In the genomic region with DNA sequence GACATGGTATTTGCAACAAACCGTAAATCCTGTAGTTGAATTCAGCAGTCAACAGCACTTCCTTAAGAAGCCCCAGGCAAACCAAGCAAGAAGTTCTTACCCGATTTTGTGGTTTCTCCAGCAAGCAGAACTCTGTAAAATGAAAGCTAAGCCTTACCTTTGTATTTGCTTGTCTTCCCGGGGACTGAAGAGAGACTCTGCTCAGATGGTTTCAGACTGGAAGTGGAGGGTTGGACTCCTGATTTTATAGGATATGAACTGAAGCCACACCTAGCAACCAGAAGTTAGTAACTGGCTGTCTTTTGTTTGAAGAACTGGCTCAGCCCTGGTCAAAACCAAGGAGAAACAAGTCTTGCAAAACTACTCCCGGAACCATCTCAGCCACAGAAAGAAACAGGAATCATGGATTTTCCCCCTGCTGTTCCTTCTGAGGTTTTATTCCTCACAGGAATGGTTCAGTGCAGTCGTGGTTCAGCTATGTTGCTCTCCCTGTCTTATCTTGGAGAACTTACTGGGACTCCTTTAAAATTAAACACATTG, we compare ENCODE assay signal across 7 mouse cellular contexts. TPM values are rescaled to one million over a fixed set of nuclear protein-coding genes. Genes with fewer than 3 reads are reported as not detected.
DNase-seq lines count a peak whose midpoint lies in the region; ATAC-seq and TF ChIP-seq lines count a peak whose summit lies in the region.

A gene (minus strand): TSS at position 490 of the 540 bp plus-strand sequence.

- no peaks in the 10 kb centered on the region for H3K36me3 ChIP-seq in ES-E14 (ENCODE audit: control insufficient read depth, insufficient read depth, low read length, poor library complexity, severe bottlenecking)
- no peaks in the 10 kb centered on the region for H3K36me3 ChIP-seq in heart, embryonic 14.5 days (ENCODE audit: control insufficient read depth, insufficient read depth, low read length)
- no peaks in the 10 kb centered on the region for H3K36me3 ChIP-seq in liver, embryonic 13.5 days
- no peaks in the 10 kb centered on the region for H3K36me3 ChIP-seq in stomach, embryonic 14.5 days (ENCODE audit: control insufficient read depth, insufficient read depth, low read length)
- H3K36me3 ChIP-seq in neural tube, embryonic 15.5 days, result no peaks in the 10 kb centered on the region

- in situ Hi-C loops in ES-E14 (cut with MboI; ENCODE audit: low sequenced_read_pairs in 2 of 2, unreplicated experiment in 2 of 2), result no loop called here

- no peak for ATAC-seq in heart, embryonic 14.5 days (ENCODE audit: insufficient number of reproducible peaks, insufficient read depth, low FRiP score, low read depth)
- ATAC-seq in liver, embryonic 13.5 days (ENCODE audit: low read depth), result no peak
- ATAC-seq in stomach, embryonic 14.5 days (ENCODE audit: insufficient number of reproducible peaks, insufficient read depth, low FRiP score, low read depth), result 0 out of 2 replicates have a peak, but pooled peaks have one; percentile 33
- no peak for ATAC-seq in neural tube, embryonic 15.5 days (ENCODE audit: low FRiP score)

- H3K4me1 ChIP-seq in ES-E14 (ENCODE audit: control insufficient read depth in 2 of 2, insufficient read depth in 2 of 2, low read length in 2 of 2, poor library complexity in 1 of 2), result no peaks in the 10 kb centered on the region
- H3K4me1 ChIP-seq in heart, embryonic 14.5 days (ENCODE audit: control insufficient read depth in 2 of 2, insufficient read depth in 2 of 2, low read length in 2 of 2), result peaks cover 0 to 2% of the 10 kb centered on the region in 2 experiments; a peak in 1 of 4 replicates
- no peaks in the 10 kb centered on the region for H3K4me1 ChIP-seq in liver, embryonic 13.5 days (replicated peaks)
- no peaks in the 10 kb centered on the region; the same call in 1 of the 2 replicates for H3K4me1 ChIP-seq in stomach, embryonic 14.5 days (ENCODE audit: control insufficient read depth, insufficient read depth, low read length)
- no peaks in the 10 kb centered on the region for H3K4me1 ChIP-seq in neural tube, embryonic 15.5 days

- 45% methylated on average over 5 of the region's 5 CpGs for WGBS in heart, embryonic 14.5 days
- WGBS in liver, embryonic 13.5 days (ENCODE audit: insufficient replicate concordance), result 20% methylated on average over 5 of the region's 5 CpGs
- WGBS in stomach, embryonic 14.5 days, result 43% methylated on average over 5 of the region's 5 CpGs
- WGBS in neural tube, embryonic 15.5 days, result 75% methylated on average over 5 of the region's 5 CpGs

- DNase-seq in ES-E14 (ENCODE audit: low read depth, low spot score) (peak; percentile 16), MN1 (ENCODE audit: low spot score) (no peak)
- DNase-seq in adrenal gland, postnatal 4 days (ENCODE audit: low spot score in 2 of 2), result no peak
- DNase-seq in liver, embryonic 13.5 days, result no peak

- no peak within 1 kb of the TSS for H3K9ac ChIP-seq in ES-E14 (ENCODE audit: insufficient read depth, low read depth, low read length, poor library complexity, severe bottlenecking)
- peak within 1 kb of the TSS; percentile 25; the same call in 1 of the 2 replicates for H3K9ac ChIP-seq in heart, embryonic 14.5 days (ENCODE audit: low read length)
- H3K9ac ChIP-seq in liver, embryonic 13.5 days, result no peak within 1 kb of the TSS
- H3K9ac ChIP-seq in stomach, embryonic 14.5 days (replicated peaks; ENCODE audit: low read depth, low read length), result 0 out of 2 replicates have a peak within 1 kb of the TSS, but pooled peaks have one; percentile 25
- no peak within 1 kb of the TSS for H3K9ac ChIP-seq in neural tube, embryonic 15.5 days (replicated peaks)

- H3K27ac ChIP-seq in ES-E14 (ENCODE audit: insufficient read depth, low read depth, low read length, poor library complexity, severe bottlenecking), result no peak within 1 kb of the TSS
- H3K27ac ChIP-seq in heart, embryonic 14.5 days (replicated peaks in 1 of 2; ENCODE audit: control insufficient read depth in 1 of 2, insufficient read depth in 1 of 2, low read depth in 2 of 2, low read length in 2 of 2), result no peak within 1 kb of the TSS
- no peak within 1 kb of the TSS for H3K27ac ChIP-seq in liver, embryonic 13.5 days
- peak within 1 kb of the TSS; percentile 45; the same call in 1 of the 2 replicates for H3K27ac ChIP-seq in stomach, embryonic 14.5 days (ENCODE audit: low read length)
- no peak within 1 kb of the TSS for H3K27ac ChIP-seq in neural tube, embryonic 15.5 days (replicated peaks)

- H3K4me2 ChIP-seq in heart, embryonic 14.5 days (ENCODE audit: low read length), result peak within 1 kb of the TSS; percentile 45
- H3K4me2 ChIP-seq in liver, embryonic 13.5 days, result 0 out of 2 replicates have a peak within 1 kb of the TSS, but pooled peaks have one; percentile 8
- H3K4me2 ChIP-seq in stomach, embryonic 14.5 days (replicated peaks; ENCODE audit: low read depth, low read length), result peak within 1 kb of the TSS; percentile 19; the same call in 1 of the 2 replicates
- no peak within 1 kb of the TSS for H3K4me2 ChIP-seq in neural tube, embryonic 15.5 days

- no peaks in the 10 kb centered on the region for H3K27me3 ChIP-seq in heart, embryonic 14.5 days (ENCODE audit: control insufficient read depth, insufficient read depth, low read length)
- H3K27me3 ChIP-seq in liver, embryonic 13.5 days, result no peaks in the 10 kb centered on the region
- no peaks in the 10 kb centered on the region for H3K27me3 ChIP-seq in stomach, embryonic 14.5 days (ENCODE audit: control insufficient read depth, insufficient read depth, low read length)
- no peaks in the 10 kb centered on the region for H3K27me3 ChIP-seq in neural tube, embryonic 15.5 days (replicated peaks)

- no peaks in the 10 kb centered on the region for H3K9me3 ChIP-seq in ES-E14 (ENCODE audit: control insufficient read depth, insufficient read depth, low read depth, low read length)
- H3K9me3 ChIP-seq in heart, embryonic 14.5 days (ENCODE audit: control insufficient read depth, low read length), result 0 out of 2 replicates have a peak, but pooled peaks cover 2% of the 10 kb centered on the region
- no peaks in the 10 kb centered on the region for H3K9me3 ChIP-seq in liver, embryonic 13.5 days (replicated peaks)
- no peaks in the 10 kb centered on the region for H3K9me3 ChIP-seq in stomach, embryonic 14.5 days (ENCODE audit: control insufficient read depth, low read depth, low read length)
- H3K9me3 ChIP-seq in neural tube, embryonic 15.5 days (replicated peaks), result no peaks in the 10 kb centered on the region

- H3K4me3 ChIP-seq in ES-E14 (ENCODE audit: insufficient read depth in 1 of 2, low read depth in 1 of 2, low read length in 2 of 2, poor library complexity in 1 of 2, severe bottlenecking in 1 of 2), result no peak within 1 kb of the TSS
- H3K4me3 ChIP-seq in heart, embryonic 14.5 days (ENCODE audit: control insufficient read depth in 1 of 2, insufficient read depth in 1 of 2, low read depth in 1 of 2, low read length in 2 of 2), result peak within 1 kb of the TSS in 1 of 2 experiments; percentile 24; a peak in 2 of 4 replicates
- H3K4me3 ChIP-seq in liver, embryonic 13.5 days (replicated peaks), result peak within 1 kb of the TSS; percentile 18; the same call in 1 of the 2 replicates
- peak within 1 kb of the TSS; percentile 25 for H3K4me3 ChIP-seq in stomach, embryonic 14.5 days (ENCODE audit: low read depth, low read length)
- no peak within 1 kb of the TSS for H3K4me3 ChIP-seq in neural tube, embryonic 15.5 days (replicated peaks)

TF ChIP-seq in ES-E14, 5 proteins besides CTCF, POLR2A, EP300 and RAD21:
- no peak for TF ChIP-seq ZC3H11A (IDR thresholded peaks at IDR 0.05; ENCODE audit: borderline replicate concordance, low read depth, low read length)
- no peak for TF ChIP-seq ZNF384 (IDR thresholded peaks at IDR 0.05; ENCODE audit: low read depth, low read length)
- TF ChIP-seq HCFC1 (IDR thresholded peaks at IDR 0.05; ENCODE audit: borderline replicate concordance, insufficient read depth, low read length), result no peak
- TF ChIP-seq CHD2 (IDR thresholded peaks at IDR 0.05; ENCODE audit: low read depth, low read length), result no peak
- no peak for TF ChIP-seq MAFK (IDR thresholded peaks at IDR 0.05; ENCODE audit: insufficient read depth, low read depth, low read length)
TF ChIP-seq in ES-E14: peak in this region for 0.

RNA-seq across cellular contexts. Expression of the gene that starts here (rescaled TPM):
- 51.6 and 117 TPM in 2 replicates for total RNA-seq in ES-E14 (2012; rRNA removed)
- total RNA-seq in adrenal gland, postnatal 4 days (2021), result 10 to 100 TPM; 23.7 to 33.0 TPM
- 30.0 and 31.1 TPM in 2 replicates for polyA plus RNA-seq in heart, embryonic 14.5 days (2014; fragmentation: Nextera tagmentation; extraction: Ambion mirVana)
- 21.7 and 23.8 TPM in 2 replicates for polyA plus RNA-seq in liver, embryonic 13.5 days (2015; fragmentation: Nextera tagmentation; extraction: Ambion mirVana)
- 417 and 455 TPM in 2 replicates for polyA plus RNA-seq in stomach, embryonic 14.5 days (2014; fragmentation: Nextera tagmentation; extraction: Ambion mirVana)
- polyA plus RNA-seq in neural tube, embryonic 15.5 days (2015; fragmentation: Nextera tagmentation; extraction: Ambion mirVana), result 8.5 and 23.8 TPM in 2 replicates

Comparison
In these comparisons a context has a peak if more than half of its experiments do, and no peak if none do; other contexts are left out.
1. RNA of the gene that starts here (polyA plus RNA-seq): 417 to 455 TPM in stomach, embryonic 14.5 days; 30.0 to 31.1 TPM in heart, embryonic 14.5 days, 21.7 to 23.8 TPM in liver, embryonic 13.5 days and 8.5 to 23.8 TPM in neural tube, embryonic 15.5 days; every median in the first group is over 10 times any median in the second.
2. H3K4me3 ChIP-seq: peak in liver, embryonic 13.5 days (single experiment) and stomach, embryonic 14.5 days (single experiment); none in ES-E14 (0 of 2) and neural tube, embryonic 15.5 days (single experiment).
3. H3K9ac ChIP-seq: peak in heart, embryonic 14.5 days (single experiment) and stomach, embryonic 14.5 days (single experiment); none in ES-E14 (single experiment), liver, embryonic 13.5 days (single experiment) and neural tube, embryonic 15.5 days (single experiment).